Mouse (Mus musculus) erythroblast, embryonic 14.5 days (primary cell): ENCODE data around the gene Khdrbs2. TPM values are rescaled to one million over a fixed set of nuclear protein-coding genes. Genes with fewer than 3 reads are reported as not detected.

ENCODE experiments used
- H3K27me3 ChIP-seq: 2 replicates; pipeline ENCODE4 v1.6.1; 2012; ENCODE audit warnings: inconsistent platforms; ENCODE audit not compliant: control insufficient read depth
- H3K36me3 ChIP-seq: 2 replicates; pipeline ENCODE4 v1.6.1; 2012; ENCODE audit warnings: mild to moderate bottlenecking, inconsistent platforms; ENCODE audit not compliant: control insufficient read depth
- H3K4me1 ChIP-seq: 2 replicates; pipeline ENCODE4 v1.6.1; 2012; ENCODE audit warnings: inconsistent platforms; ENCODE audit not compliant: control insufficient read depth
- H3K4me3 ChIP-seq: replicated peaks from 2 replicates; pipeline ENCODE3; 2012; ENCODE audit warnings: moderate library complexity, mild to moderate bottlenecking, inconsistent platforms
- H3K9me3 ChIP-seq: 2 replicates; pipeline ENCODE4 v1.6.1; 2012; ENCODE audit warnings: low read length, inconsistent platforms, mixed read lengths; ENCODE audit not compliant: control insufficient read depth
- GATA1 ChIP-seq: IDR thresholded peaks from 2 replicates; pipeline ENCODE4 v1.6.1; 2012; ENCODE audit warnings: low read length, inconsistent platforms, mixed read lengths
- TAL1 ChIP-seq: IDR thresholded peaks from 3 replicates; pipeline ENCODE4 v1.6.1; 2012; ENCODE audit warnings: low read length, inconsistent platforms, mixed read lengths
- polyA plus RNA-seq: library from polyadenylated mRNA; stranded (reverse); fragments of >175 nt; gene quantifications from 2 replicates; pipeline ENCODE4 v1.2.3, GENCODE M21; 2012

The Khdrbs2 gene
- polyA plus RNA-seq, 1 experiment = not detected

- Histone ChIP-seq H3K4me3 (no peak overlapping the region), H3K27me3 (no peaks in the 10 kb centered on the region), H3K4me1 (no peaks in the 10 kb centered on the region), H3K9me3 (no peaks in the 10 kb centered on the region), H3K36me3 (no peaks in the 10 kb centered on the region)
- TF ChIP-seq TAL1 = no peak
- TF ChIP-seq GATA1 = no peak
Measured at GRCm38 (mm10) chr1:32553459-32553858, 380.9 kb downstream of the Khdrbs2 start.

- TF ChIP-seq TAL1 (no peak), GATA1 (no peak)
Measured at GRCm38 (mm10) chr1:32553925-32554324, 381.4 kb downstream of the Khdrbs2 start.

DNA sequence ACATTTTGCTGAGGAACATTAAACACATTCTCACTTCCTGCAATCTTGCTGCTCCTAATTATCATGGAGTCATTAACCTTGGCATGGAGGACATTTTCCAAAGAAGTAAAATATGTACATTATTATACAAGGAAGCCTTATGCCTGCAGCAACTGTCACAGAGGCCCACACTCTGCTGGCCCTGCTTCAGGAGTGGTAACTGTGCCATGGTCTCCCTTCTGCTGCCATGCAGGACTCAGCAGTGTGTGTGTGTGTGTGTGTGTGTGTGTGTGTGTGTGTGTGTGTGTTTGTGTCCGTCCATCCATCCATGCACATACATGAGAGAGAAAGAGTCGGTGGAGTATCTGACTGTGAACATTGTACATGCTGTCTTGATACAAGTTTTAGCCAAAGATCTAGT is 396.4 kb downstream of the Khdrbs2 start:
- 0 out of 2 replicates have a peak, but pooled peaks cover 3% of the 10 kb centered on the region for H3K9me3 ChIP-seq
- no peaks in the 10 kb centered on the region for H3K4me1 ChIP-seq
- H3K36me3 ChIP-seq = no peaks in the 10 kb centered on the region
- no peaks in the 10 kb centered on the region for H3K27me3 ChIP-seq
- no peak for TF ChIP-seq TAL1
- TF ChIP-seq GATA1 = no peak
- H3K4me3 ChIP-seq = no peak overlapping the region

More at GRCm38 (mm10) chr1:32553925-32554324, 381.4 kb downstream of the Khdrbs2 start:
- H3K4me1 ChIP-seq = no peaks in the 10 kb centered on the region
- no peaks in the 10 kb centered on the region for H3K27me3 ChIP-seq
- no peaks in the 10 kb centered on the region for H3K9me3 ChIP-seq
- H3K36me3 ChIP-seq = no peaks in the 10 kb centered on the region
- H3K4me3 ChIP-seq = no peak overlapping the region

DNA sequence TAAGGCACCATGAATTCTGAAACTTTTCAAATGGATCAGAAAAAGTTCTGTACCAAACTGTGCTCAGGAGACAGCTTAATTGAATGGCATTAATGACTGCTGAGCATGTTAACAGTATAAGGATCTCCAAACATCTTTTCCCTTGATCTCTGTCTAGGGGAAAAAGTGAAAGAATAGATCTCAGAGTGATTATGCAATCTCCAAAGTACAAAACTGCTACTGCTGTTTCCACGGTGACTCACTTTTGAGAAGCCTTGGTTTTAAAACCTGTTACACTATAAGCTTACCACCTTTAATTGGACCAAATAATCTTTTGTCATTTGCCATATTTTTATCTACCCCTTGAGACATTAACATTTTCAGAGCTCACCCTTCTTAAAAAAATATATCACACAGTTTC is 453.5 kb downstream of the Khdrbs2 start:
- no peak for TF ChIP-seq GATA1
- no peak for TF ChIP-seq TAL1
- Histone ChIP-seq H3K4me3 (no peak overlapping the region), H3K36me3 (no peaks in the 10 kb centered on the region), H3K27me3 (no peaks in the 10 kb centered on the region), H3K4me1 (no peaks in the 10 kb centered on the region), H3K9me3 (no peaks in the 10 kb centered on the region)

DNA sequence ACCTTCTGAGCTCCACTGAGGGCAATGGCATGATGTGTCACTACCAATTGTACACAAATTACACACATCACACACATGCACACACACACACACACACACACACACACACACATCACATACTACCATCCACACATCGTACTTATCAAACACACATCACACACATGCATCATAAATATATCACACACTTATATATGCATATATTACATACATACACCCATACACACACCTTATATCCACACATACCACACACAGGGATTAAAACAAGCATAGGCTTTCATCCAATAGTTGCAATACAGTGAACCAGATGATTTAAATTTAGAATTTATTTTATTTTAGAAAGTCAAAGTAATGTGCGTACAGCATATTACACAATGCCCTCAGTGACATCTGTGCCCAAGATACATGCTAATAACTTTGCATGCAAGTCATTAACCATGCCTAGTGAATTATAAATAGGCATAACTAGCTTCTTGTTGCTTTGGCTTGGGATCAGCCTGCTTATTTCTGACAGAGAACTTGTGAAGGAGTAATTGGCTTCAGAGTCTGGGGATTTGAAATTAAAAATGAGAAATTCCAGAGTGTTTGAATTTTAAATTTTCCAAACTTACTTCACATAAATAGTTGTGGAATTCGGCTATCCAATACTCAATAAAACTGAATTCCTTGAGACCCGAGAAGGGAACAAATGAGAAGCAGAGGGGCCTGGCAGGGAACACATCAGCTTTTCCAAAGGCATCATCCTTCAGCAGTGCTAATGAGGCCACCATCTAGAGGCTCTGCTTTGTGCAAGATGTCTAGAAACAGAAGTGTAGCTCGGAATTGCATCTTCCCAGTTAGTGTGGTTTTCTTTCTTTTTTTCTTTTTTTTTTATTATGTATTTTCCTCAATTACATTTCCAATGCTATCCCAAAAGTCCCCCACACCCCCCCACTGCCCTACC is 460.2 kb downstream of the Khdrbs2 start:
- Histone ChIP-seq H3K4me3 (no peak overlapping the region), H3K9me3 (peaks cover 5% of the 10 kb centered on the region; the same call in 1 of the 2 replicates), H3K36me3 (no peaks in the 10 kb centered on the region), H3K27me3 (no peaks in the 10 kb centered on the region), H3K4me1 (no peaks in the 10 kb centered on the region)
- TF ChIP-seq GATA1 (no peak), TAL1 (no peak)

- Histone ChIP-seq H3K9me3 (peaks cover 5% of the 10 kb centered on the region; the same call in 1 of the 2 replicates), H3K36me3 (no peaks in the 10 kb centered on the region), H3K4me3 (no peak overlapping the region), H3K27me3 (no peaks in the 10 kb centered on the region), H3K4me1 (no peaks in the 10 kb centered on the region)
- no peak for TF ChIP-seq GATA1
- TF ChIP-seq TAL1 = no peak
Measured at GRCm38 (mm10) chr1:32633404-32633803, 460.9 kb downstream of the Khdrbs2 start.

DNA sequence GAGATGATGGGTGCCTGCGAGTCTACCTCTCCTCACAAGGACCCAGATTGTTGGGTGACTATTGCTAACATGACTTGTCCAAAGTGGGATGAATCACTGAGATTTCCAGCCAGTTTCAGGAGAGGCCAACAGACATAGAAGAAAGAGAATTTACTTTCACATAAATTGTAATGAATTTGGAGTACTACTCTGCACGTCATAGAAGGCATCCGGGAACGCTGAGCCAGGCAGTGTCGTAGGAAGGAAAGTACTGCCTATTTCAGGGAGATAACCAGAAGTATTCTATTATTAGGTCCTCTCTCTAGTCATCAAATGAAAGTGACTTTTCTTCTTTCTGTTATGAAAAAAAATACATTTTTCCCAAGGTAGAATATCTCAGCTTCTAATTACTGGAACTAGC is 466.6 kb downstream of the Khdrbs2 start:
- Histone ChIP-seq H3K4me1 (no peaks in the 10 kb centered on the region), H3K36me3 (no peaks in the 10 kb centered on the region), H3K27me3 (no peaks in the 10 kb centered on the region), H3K9me3 (peaks cover 4% of the 10 kb centered on the region; the same call in 1 of the 2 replicates), H3K4me3 (no peak overlapping the region)
- TF ChIP-seq GATA1 = no peak
- no peak for TF ChIP-seq TAL1

- no peaks in the 10 kb centered on the region for H3K27me3 ChIP-seq
- H3K4me1 ChIP-seq = no peaks in the 10 kb centered on the region
- TF ChIP-seq GATA1 (no peak), TAL1 (no peak)
- H3K4me3 ChIP-seq = no peak overlapping the region
- no peaks in the 10 kb centered on the region for H3K9me3 ChIP-seq
- H3K36me3 ChIP-seq = no peaks in the 10 kb centered on the region
Measured at GRCm38 (mm10) chr1:32649647-32650209, 477.2 kb downstream of the Khdrbs2 start.

DNA sequence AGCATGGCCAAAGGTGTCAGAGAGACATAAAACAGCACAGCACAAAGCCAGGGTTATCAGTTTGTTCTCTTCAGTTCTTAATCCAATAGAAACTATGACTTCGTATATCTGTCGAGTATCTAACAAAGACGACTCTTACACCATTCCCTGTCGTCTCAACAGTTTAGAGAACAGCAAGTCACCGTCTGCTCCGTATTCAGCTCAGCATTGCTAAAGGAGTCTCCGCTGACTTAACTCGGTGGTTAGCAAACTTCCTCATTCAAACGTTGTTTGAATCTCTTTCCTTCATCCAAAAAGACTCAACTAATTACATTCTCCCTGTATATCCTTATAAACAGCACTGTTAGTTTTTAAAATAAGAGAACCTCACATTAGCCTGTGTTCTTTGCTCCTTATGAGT is 521.3 kb downstream of the Khdrbs2 start:
- no peaks in the 10 kb centered on the region for H3K4me1 ChIP-seq
- H3K27me3 ChIP-seq = no peaks in the 10 kb centered on the region
- H3K36me3 ChIP-seq = no peaks in the 10 kb centered on the region
- H3K9me3 ChIP-seq = no peaks in the 10 kb centered on the region; the same call in 1 of the 2 replicates
- H3K4me3 ChIP-seq = no peak overlapping the region
- TF ChIP-seq TAL1 = no peak
- TF ChIP-seq GATA1 = no peak
